Mouse (Mus musculus) frontal cortex, postnatal 36 days (tissue): ENCODE data around the gene Pgls.
A peak's percentile ranks its signal among the peaks of the same experiment; 100 is the strongest.

Source experiments
- DNase-seq, 2 experiments: peaks; one replicate each; pipeline ENCODE4 v3.0.0; 2022; ENCODE audit warnings: low spot score in 2 of 2

Pgls gene

DNA sequence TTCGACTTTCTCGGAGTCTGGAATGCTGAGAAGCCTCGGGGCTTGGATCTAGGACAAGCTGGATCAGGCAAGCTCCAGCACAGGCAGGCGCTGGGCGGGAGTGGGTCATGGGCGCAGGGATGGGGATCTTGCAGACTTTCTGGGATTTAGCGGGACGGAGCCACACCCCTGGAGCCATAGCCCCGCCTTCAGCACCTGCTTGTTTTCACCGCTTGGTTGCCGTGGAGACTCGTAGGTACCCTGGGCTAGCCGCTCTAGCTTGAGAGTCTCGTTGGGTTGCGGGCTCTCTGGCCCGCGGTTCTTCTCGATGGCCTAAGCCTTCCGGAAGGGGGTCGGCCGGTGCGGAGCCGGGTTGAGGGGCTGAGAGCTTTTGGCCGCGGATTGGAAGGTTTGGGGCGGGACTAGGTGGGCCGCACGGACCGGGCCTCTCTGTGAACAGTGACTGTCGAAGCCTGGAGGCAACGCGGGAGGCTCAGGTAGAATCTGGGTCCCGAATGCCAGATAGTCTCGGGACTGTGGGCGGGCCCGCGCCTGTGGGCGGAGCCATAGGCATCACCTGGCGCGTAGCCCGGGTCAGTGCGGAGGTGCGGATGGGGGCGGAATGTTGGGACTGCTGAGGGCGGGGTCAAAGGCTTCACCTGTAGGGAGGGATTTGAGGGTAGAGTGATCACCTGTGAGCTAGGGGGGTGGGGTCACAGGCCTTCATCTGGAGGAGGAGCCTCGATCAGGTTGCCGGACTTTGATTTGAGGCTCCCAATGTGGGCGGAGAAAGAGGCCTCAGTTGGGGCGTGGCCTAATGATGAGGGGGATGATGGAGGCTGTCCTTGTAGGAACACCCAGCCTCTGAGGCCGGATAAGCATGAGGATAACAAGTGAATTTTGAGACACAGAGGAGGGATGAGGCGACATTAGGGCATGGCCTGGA, 22.3 kb upstream of the Pgls start:
- DNase-seq: peak; percentile 82 to 93

DNA sequence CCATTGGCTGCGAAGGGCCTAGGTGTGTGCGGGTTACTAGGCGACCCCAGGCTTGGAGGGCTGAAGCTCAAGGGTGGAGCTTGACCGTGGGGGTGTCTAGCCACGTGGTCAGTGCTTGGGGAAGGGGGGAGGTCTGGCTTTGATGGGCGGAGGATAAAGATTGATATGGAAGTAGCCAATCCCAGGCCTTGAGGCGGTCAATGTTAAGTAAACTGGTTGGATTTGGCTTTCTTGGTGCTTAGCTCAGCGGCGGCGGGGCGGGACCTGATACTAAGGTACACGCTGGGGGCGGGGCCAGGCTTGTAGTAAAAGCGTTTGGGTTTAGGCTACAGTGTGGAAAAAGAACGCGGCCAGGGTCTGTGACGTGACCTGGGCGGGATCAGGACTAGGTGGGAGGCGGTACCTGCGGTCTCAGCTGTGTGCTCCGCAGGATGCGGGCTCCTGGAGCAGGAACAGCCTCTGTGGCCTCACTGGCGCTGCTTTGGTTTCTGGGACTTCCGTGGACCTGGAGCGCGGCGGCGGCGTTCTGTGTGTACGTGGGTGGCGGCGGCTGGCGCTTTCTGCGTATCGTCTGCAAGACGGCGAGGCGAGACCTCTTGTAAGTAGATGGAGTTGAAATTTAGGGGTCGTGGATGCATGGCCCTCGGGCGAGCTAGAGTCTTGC, 21.6 kb upstream of the Pgls start:
- DNase-seq: peak; percentile 94 to 98

DNA sequence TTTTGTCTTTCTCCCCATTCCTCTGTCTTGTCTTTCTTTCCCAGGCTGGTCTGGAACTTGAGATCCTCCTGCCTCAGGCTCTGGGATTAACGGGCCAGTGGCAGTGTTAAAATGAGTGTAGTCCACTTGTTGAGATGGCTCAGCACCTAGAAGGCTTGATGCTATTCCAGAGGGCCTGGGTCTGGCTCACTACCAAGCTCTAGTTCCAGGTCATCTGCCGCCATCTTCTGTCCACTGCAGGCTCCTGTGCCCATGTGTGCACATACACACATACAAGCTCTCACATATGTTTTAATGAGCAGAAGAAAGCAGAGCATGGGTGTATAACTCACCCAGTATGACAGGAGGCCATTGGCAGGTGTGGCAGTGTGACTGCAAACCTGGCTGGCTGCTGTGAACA, 19.9 kb upstream of the Pgls start:
- no peak for DNase-seq

DNA sequence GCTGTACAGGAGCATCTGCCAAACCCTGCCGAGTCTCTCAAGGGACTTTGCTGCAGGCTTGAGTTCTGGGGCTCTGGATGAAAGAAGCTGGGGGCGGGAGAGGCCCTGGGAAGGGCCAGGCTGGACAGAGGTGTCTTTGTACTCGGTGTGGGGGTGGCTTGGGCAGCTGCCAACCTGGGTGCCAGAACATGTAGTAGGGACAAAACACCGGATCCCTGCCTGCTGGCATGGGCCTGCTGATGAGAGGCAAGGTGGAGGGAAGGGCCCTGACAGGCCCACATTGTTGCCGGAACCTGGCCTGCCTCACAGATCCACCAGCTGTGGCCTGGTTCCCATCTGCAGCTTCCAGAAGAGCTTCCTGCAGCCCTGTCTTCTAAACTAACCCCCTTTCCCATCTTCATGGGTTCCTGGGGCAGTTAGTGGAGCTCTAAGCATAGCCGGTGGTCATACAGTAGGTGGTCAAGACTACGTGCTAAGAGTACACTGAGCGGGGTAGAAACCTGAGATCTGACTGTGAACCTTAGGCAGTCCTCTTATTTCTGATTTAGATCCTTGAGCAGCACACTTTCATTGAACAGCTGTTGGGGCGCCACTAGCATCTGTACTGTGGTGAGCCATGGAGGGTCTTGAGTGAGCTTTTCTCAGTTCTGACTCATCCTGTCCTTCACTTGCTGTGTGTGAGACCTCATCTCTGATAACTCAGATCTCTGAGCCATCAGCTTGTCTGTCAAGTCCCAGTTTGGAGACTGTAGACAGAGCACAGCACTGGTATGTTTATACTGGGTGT, 18.9 kb upstream of the Pgls start:
- DNase-seq: peak; percentile 77 to 87

GRCm38 (mm10) chr8:71574426-71574825, 17.6 kb upstream of the Pgls start:
- no peak for DNase-seq

DNA sequence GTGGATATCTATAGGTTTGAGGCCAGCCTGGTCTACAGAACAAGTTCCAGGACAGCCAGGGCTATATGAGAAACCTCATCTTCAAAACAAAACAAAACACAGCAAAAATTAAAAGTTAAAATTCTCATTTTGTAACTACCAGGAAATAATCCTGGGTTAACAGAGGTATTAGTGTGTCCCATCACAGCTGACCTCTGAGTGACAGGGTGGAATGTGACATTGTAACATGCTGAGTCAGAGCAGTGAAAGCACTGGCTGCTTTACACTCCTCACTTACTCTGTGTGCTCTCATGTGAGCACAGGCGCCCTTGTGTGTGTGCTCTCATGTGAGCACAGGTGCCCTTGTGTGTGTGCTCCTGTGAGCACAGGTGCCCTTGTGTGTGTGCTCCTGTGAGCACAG, 17.0 kb upstream of the Pgls start:
- DNase-seq: no peak

DNA sequence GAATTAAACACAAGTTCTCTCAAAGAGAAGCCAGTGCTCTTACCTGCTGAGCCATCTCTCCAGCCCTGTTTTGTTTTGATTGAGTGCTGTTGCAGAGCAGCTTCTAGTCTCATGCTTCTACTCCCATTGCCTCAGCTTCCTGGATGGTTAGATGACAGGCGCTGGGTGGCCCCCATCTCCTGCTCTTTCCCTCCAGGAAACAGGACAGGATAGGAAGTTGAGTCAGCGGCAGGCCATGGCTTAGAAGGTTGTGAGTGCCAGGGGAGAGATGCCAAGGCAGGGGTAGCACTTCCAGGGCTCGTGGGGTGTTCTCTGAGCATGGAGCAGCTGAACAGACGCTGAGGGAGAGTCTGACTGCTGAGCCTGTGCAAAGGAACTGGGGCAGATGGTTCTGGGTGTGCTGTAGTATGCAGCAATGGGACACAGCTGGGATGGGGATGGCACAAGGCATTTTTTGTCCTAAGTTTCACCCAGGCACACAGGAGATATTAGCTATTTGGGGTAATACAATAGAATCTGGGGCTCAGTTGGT, 14.1 kb upstream of the Pgls start:
- no peak for DNase-seq

GRCm38 (mm10) chr8:71579009-71579408, 13.0 kb upstream of the Pgls start:
- no peak for DNase-seq

DNA sequence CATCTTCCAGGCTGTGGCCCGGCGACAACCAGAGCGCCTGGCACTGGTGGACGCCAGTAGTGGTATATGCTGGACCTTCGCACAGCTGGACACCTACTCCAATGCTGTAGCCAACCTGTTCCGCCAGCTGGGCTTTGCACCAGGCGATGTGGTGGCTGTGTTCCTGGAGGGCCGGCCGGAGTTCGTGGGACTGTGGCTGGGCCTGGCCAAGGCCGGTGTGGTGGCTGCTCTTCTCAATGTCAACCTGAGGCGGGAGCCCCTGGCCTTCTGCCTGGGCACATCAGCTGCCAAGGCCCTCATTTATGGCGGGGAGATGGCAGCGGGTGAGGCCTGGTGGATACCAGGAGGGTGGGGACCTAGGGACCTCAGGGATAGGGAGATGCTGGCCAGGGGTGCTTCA, 12.5 kb upstream of the Pgls start:
- no peak for DNase-seq

GRCm38 (mm10) chr8:71580201-71580600, 11.8 kb upstream of the Pgls start:
- no peak for DNase-seq

GRCm38 (mm10) chr8:71586891-71587290, 5.1 kb upstream of the Pgls start:
- no peak for DNase-seq

DNA sequence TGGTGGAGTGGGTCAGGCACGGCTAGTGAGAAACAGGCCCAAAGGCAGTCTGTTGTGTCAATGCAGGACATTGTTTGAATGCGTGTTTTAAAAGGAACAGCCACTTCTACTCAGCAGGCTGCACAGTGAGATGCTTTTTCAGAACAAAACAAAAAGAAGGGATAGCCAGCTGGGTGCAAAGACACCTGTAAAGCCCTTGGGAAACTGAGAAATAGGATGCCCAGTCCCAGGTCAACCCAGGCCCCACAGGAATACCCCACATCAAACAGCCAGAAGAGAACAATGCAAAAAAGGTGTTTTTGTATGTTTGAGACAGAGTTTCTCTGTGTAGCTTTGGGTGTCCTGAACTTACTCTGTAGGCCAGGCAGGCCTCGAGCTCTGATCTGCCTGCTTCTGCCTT, 3.2 kb upstream of the Pgls start:
- DNase-seq: no peak

- DNase-seq: no peak
Measured at GRCm38 (mm10) chr8:71591017-71591416, 959 bp upstream of the Pgls start.

GRCm38 (mm10) chr8:71592374-71593170, 596 bp downstream of the Pgls start:
- DNase-seq: peak; percentile 91 to 93

DNA sequence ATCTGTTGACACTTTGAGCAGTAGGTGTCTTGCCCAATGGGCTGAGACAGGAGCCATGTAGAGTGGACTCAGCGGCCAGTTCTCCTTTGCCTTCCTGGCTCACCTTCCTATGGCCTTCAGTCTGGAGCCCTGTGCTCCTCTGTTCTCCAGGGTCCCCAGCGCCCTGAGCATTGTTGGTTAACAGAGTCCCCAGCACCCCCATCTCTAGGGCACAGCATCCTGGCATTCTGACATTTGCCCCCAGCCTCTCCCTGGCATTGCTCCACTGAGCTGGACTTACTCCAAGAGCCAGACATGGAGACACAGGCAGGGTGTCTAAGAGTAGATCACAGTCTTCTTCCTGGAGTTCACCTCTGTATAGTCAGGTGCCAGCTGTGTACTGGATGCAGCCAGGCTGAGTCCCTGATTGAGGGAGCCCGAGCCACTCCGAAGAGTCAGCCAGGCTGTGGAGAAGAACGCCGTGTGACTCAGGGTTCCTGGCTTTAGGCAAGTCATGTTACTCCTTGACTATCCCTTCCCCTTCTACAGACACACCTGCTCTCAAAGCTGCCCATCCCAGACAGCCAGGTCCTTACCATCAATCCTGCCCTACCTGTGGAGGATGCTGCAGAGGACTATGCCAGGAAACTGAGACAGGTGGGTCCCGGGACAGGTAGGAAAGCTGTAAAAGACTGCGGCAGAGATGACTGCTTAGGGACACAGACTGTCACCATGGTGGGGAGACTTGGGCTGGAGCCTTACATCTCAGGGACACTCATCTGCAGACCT, 1.8 kb downstream of the Pgls start:
- no peak for DNase-seq

GRCm38 (mm10) chr8:71594324-71594722, 2.3 kb downstream of the Pgls start:
- no peak for DNase-seq

- DNase-seq: peak; percentile 89 to 90
Measured at GRCm38 (mm10) chr8:71595862-71596261, 3.9 kb downstream of the Pgls start.

DNA sequence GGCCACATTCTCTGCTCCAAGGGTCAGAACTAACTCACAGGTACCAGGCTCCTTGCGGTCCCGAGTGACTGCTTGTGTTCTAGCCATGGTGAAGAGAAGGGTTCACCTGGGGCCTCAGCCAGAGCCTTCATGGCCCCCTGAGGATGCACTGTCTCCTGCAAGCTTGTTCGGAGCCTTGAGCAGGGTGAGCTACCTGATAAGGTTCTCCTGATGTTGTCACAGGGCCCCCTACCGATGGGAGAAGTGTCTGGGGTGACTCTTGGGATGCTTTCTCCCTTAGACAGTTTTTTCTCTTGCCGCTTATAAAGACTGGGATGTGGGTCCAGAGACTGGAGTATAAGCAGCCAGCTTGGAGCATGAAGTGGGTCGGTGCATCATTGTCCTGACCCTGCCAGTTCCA, 4.4 kb downstream of the Pgls start:
- DNase-seq: no peak

GRCm38 (mm10) chr8:71596798-71597197, 4.8 kb downstream of the Pgls start:
- DNase-seq: no peak

DNA sequence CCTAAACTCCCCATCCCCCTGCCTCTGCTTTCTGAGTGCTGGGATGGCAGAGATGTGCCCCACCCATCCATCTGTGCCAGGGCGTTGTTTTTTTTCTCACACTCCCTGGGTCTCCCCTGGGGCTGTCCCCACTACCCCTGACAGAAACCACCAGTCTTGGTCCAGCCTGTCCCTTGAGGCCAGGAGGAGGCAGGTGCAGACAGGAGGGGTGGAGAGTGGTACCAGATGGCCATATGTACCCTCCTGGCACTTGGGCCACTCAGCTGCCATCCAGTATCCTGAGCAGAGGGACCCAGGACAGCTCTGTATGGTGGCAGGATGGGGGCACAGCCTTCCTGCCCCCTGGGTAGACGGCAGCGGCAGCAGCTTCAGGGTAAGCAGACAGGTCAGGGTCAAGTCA, 5.5 kb downstream of the Pgls start, which contains the start of gene Fam129c:
Gene Fam129c (plus strand): TSS at position 198 of the 400 bp plus-strand sequence.
- DNase-seq: no peak
